Mouse (Mus musculus): ENCODE measurements around the gene Rad51. TPM values are rescaled to one million over a fixed set of nuclear protein-coding genes. Genes with fewer than 3 reads are reported as not detected.

Gene Rad51
- total and polyA plus RNA-seq, 3 experiments, result 0.44 to 1.0 (median 0.48) TPM

DNA sequence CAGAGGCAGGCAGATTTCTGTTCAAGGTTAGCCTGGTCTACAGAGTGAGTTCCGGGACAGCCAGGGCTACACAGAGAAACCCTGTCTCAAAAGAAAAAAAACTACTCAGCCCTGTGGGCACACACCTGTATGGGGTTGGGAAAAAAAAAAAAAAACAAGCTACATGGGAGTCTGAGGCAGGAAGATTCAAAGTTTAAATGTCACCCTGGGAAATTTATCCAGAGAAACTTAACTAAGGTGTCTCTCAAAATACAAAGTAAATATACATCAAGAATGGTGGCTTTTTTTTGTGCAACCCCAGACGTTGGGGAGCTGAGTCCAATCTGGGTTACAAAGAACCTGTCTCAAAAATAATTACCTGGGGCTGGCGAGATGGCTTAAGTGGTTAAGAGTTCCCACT lies 1.5 kb upstream of the Rad51 start:
- intact Hi-C loops (cut with DNase I), result loop anchor here (5.0 kb wide), 3 partner anchors 41 to 79 kb away; partner anchors contain the start of gene Rpusd2
- Histone ChIP-seq H3K9ac (ENCODE audit: low read depth, low read length) (no peak overlapping the region), H3K36me3 (ENCODE audit: control insufficient read depth, insufficient read depth, low read length) (no peaks in the 10 kb centered on the region), H3K79me2 (replicated peaks; ENCODE audit: control insufficient read depth, insufficient read depth, low read length) (no peaks in the 10 kb centered on the region), H3K27me3 (ENCODE audit: control insufficient read depth, insufficient read depth, low read length) (no peaks in the 10 kb centered on the region), H3K27ac (no peak overlapping the region), H3K4me1 (ENCODE audit: control insufficient read depth, insufficient read depth, low read length) (peaks cover 1% of the 10 kb centered on the region; the same call in 1 of the 2 replicates), H3K4me3 (no peak overlapping the region)
- no peak for DNase-seq
- TF ChIP-seq POLR2A (IDR thresholded peaks at IDR 0.05; ENCODE audit: insufficient read depth, low read depth, low read length), result no peak
- no peak for TF ChIP-seq CTCF (IDR thresholded peaks at IDR 0.05)
- no peak for TF ChIP-seq EP300 (IDR thresholded peaks at IDR 0.05; ENCODE audit: insufficient read depth, low read depth, low read length)
- 88% methylated on average over 3 of the region's 3 CpGs for WGBS

- H3K4me1 ChIP-seq (ENCODE audit: control insufficient read depth, insufficient read depth, low read length), result peaks cover 1% of the 10 kb centered on the region; the same call in 1 of the 2 replicates
- no peak for DNase-seq
- H3K4me3 ChIP-seq, result peak overlapping the region; percentile 57
- H3K27ac ChIP-seq, result no peak overlapping the region
- no peaks in the 10 kb centered on the region for H3K79me2 ChIP-seq (replicated peaks; ENCODE audit: control insufficient read depth, insufficient read depth, low read length)
- no peaks in the 10 kb centered on the region for H3K36me3 ChIP-seq (ENCODE audit: control insufficient read depth, insufficient read depth, low read length)
- 8% methylated on average over 20 of the region's 20 CpGs for WGBS
- H3K27me3 ChIP-seq (ENCODE audit: control insufficient read depth, insufficient read depth, low read length), result no peaks in the 10 kb centered on the region
- intact Hi-C loops (cut with DNase I), result loop anchor here (2.0 to 5.0 kb wide), 4 partner anchors 39 to 175 kb away; partner anchors contain the start of genes Rpusd2 and Vps18
- H3K9ac ChIP-seq (ENCODE audit: low read depth, low read length), result peak overlapping the region; percentile 21; the same call in 1 of the 2 replicates
- TF ChIP-seq CTCF (IDR thresholded peaks at IDR 0.05) (no peak), EP300 (IDR thresholded peaks at IDR 0.05; ENCODE audit: insufficient read depth, low read depth, low read length) (no peak), POLR2A (IDR thresholded peaks at IDR 0.05; ENCODE audit: insufficient read depth, low read depth, low read length) (no peak)
These were observed 730 bp downstream of the Rad51 start for GRCm38 (mm10) chr2:119113121-119113925.

DNA sequence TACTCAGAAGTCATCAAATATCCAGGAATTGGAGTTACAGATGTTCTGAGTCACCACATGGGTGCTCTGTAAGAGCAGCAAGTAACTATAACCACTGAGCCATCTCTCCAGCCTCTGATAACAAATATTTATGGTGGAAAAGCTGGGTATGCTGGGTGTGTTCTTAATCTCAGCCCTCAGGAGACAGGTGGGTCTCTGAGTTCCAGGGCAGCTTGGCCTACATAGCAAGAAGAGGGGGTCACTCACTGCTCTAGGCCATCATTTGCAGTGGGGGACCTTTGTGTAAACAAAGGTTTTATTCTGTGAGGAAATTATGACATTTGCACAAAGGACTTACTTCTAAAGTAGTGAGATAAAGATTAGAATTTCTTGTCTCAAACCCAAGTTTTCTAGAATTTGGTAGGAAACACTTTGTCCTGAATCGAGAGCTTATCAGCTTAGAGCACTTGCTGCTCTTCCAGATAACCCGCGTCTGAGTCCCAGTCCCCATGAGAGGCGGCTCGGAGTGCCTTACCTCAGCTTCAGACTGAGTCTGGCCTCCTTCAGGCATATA lies 23.8 kb downstream of the Rad51 start:
- Histone ChIP-seq H3K36me3 (ENCODE audit: control insufficient read depth, insufficient read depth, low read length) (no peaks in the 10 kb centered on the region), H3K9ac (ENCODE audit: low read depth, low read length) (no peak overlapping the region), H3K27me3 (ENCODE audit: control insufficient read depth, insufficient read depth, low read length) (no peaks in the 10 kb centered on the region), H3K27ac (no peak overlapping the region), H3K4me1 (ENCODE audit: control insufficient read depth, insufficient read depth, low read length) (no peaks in the 10 kb centered on the region), H3K79me2 (replicated peaks; ENCODE audit: control insufficient read depth, insufficient read depth, low read length) (no peaks in the 10 kb centered on the region), H3K4me3 (no peak overlapping the region)
- intact Hi-C loops (cut with DNase I), result no loop called here
- WGBS, result 37% methylated on average over 5 of the region's 5 CpGs
- DNase-seq, result no peak
- no peak for TF ChIP-seq EP300 (IDR thresholded peaks at IDR 0.05; ENCODE audit: insufficient read depth, low read depth, low read length)
- no peak for TF ChIP-seq POLR2A (IDR thresholded peaks at IDR 0.05; ENCODE audit: insufficient read depth, low read depth, low read length)
- TF ChIP-seq CTCF (IDR thresholded peaks at IDR 0.05), result no peak

DNA sequence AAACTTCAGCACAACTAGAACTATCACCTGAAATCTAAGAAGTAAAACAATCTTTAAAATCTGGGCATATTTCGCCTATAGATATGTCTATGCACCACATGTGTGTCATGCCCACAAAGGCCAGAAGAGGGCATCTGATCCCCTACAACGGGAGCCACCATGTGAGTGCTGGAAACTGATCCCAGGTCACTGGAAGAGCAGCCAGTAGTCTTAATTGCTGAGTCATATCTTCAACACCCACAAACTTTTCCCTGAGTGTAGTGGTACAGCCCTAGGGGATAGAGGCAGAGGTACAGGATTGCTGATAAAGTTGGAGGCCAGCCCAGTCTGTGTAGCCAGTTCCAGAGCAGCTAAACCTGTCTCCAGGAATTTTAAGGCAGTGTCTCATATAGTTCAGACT lies 32.6 kb downstream of the Rad51 start:
- H3K27ac ChIP-seq, result no peak overlapping the region
- no peak overlapping the region for H3K4me3 ChIP-seq
- peak; percentile 57 for TF ChIP-seq CTCF (IDR thresholded peaks at IDR 0.05)
- no peak for TF ChIP-seq POLR2A (IDR thresholded peaks at IDR 0.05; ENCODE audit: insufficient read depth, low read depth, low read length)
- TF ChIP-seq EP300 (IDR thresholded peaks at IDR 0.05; ENCODE audit: insufficient read depth, low read depth, low read length), result no peak
- no peak overlapping the region for H3K9ac ChIP-seq (ENCODE audit: low read depth, low read length)
- 84% methylated on average over 2 of the region's 2 CpGs for WGBS
- no peaks in the 10 kb centered on the region for H3K27me3 ChIP-seq (ENCODE audit: control insufficient read depth, insufficient read depth, low read length)
- H3K36me3 ChIP-seq (ENCODE audit: control insufficient read depth, insufficient read depth, low read length), result no peaks in the 10 kb centered on the region
- DNase-seq, result no peak
- no peaks in the 10 kb centered on the region for H3K4me1 ChIP-seq (ENCODE audit: control insufficient read depth, insufficient read depth, low read length)
- intact Hi-C loops (cut with DNase I), result loop anchor here (2.0 kb wide), 1 partner anchor 44 kb away; no protein-coding TSS in a partner anchor
- no peaks in the 10 kb centered on the region for H3K79me2 ChIP-seq (replicated peaks; ENCODE audit: control insufficient read depth, insufficient read depth, low read length)

DNA sequence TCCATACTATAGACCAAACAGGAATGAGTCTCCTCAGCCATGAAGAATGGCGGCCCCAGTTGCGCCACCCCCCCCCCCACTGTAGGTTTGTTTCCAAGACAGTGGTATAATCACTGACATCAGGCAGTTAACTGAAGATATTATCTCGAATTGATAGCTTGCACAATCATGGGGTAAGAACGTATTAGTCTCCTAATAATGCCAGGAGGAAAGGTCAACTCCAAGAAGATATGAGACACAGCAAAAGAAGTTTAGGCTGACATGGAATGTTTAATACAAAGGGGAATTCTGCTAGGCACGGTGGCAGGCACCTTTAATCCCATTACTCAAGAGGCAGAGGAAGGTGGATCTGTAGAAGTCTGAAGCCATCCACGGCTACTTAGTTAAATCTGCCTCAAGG lies 33.8 kb downstream of the Rad51 start:
- Histone ChIP-seq H3K36me3 (ENCODE audit: control insufficient read depth, insufficient read depth, low read length) (no peaks in the 10 kb centered on the region), H3K79me2 (replicated peaks; ENCODE audit: control insufficient read depth, insufficient read depth, low read length) (no peaks in the 10 kb centered on the region), H3K27ac (no peak overlapping the region), H3K9ac (ENCODE audit: low read depth, low read length) (no peak overlapping the region), H3K4me3 (no peak overlapping the region), H3K27me3 (ENCODE audit: control insufficient read depth, insufficient read depth, low read length) (no peaks in the 10 kb centered on the region), H3K4me1 (ENCODE audit: control insufficient read depth, insufficient read depth, low read length) (no peaks in the 10 kb centered on the region)
- TF ChIP-seq CTCF (IDR thresholded peaks at IDR 0.05) (no peak), EP300 (IDR thresholded peaks at IDR 0.05; ENCODE audit: insufficient read depth, low read depth, low read length) (no peak), POLR2A (IDR thresholded peaks at IDR 0.05; ENCODE audit: insufficient read depth, low read depth, low read length) (no peak)
- 79% methylated on average over 6 of the region's 6 CpGs for WGBS
- no peak for DNase-seq
- intact Hi-C loops (cut with DNase I), result no loop called here

Data from heart, adult 2 months (tissue).